Mouse (Mus musculus) heart, embryonic 14.5 days (tissue): ENCODE results near the gene Nfya. TPM values are rescaled to one million over a fixed set of nuclear protein-coding genes. Genes with fewer than 3 reads are reported as not detected.

Source experiments
- ATAC-seq: fragments of 200-750 bp; cut with Nextera tagmentation; 2 replicates; pipeline ENCODE4 v1.8.0; 2017; ENCODE audit warnings: low read depth, moderate TSS enrichment; ENCODE audit not compliant: insufficient number of reproducible peaks, insufficient read depth, low FRiP score
- H3K27ac ChIP-seq, 2 experiments: fragments of 200-500 bp in 1 of 2; fragments of 300-500 bp in 1 of 2; sonication (generic) in 1 of 2; replicated peaks in 1 of 2; 2 replicates each; pipeline ENCODE4 v1.5.1; 2012 to 2014; ENCODE audit warnings: low read depth in 2 of 2, low read length in 2 of 2, control low read depth in 1 of 2, mild to moderate bottlenecking in 1 of 2, mixed read lengths in 1 of 2; ENCODE audit not compliant: control insufficient read depth in 1 of 2, insufficient read depth in 1 of 2
- H3K27me3 ChIP-seq: fragments of 300-500 bp; sonication (generic); 2 replicates; pipeline ENCODE4 v1.6.1; 2014; ENCODE audit warnings: mild to moderate bottlenecking, low read length, control low read depth; ENCODE audit not compliant: control insufficient read depth, insufficient read depth
- H3K36me3 ChIP-seq: fragments of 300-500 bp; sonication (generic); 2 replicates; pipeline ENCODE4 v1.6.1; 2014; ENCODE audit warnings: mild to moderate bottlenecking, control low read depth, low read length, mixed read lengths; ENCODE audit not compliant: control insufficient read depth, insufficient read depth
- H3K4me1 ChIP-seq, 2 experiments: fragments of 200-500 bp in 1 of 2; fragments of 300-500 bp in 1 of 2; sonication (generic) in 1 of 2; 2 replicates each; pipeline ENCODE4 v1.6.1; 2012 to 2014; ENCODE audit warnings: low read length in 2 of 2, control low read depth in 1 of 2, mixed read lengths in 1 of 2; ENCODE audit not compliant: control insufficient read depth in 2 of 2, insufficient read depth in 2 of 2
- H3K4me2 ChIP-seq: fragments of 300-500 bp; sonication (generic); 2 replicates; pipeline ENCODE4 v1.6.1; 2014; ENCODE audit warnings: mild to moderate bottlenecking, low read length
- H3K4me3 ChIP-seq, 2 experiments: fragments of 200-500 bp in 1 of 2; fragments of 300-500 bp in 1 of 2; sonication (generic) in 1 of 2; 2 replicates each; pipeline ENCODE4 v1.5.1; 2012 to 2014; ENCODE audit warnings: low read length in 2 of 2, mild to moderate bottlenecking in 2 of 2, control low read depth in 1 of 2, low read depth in 1 of 2, moderate library complexity in 1 of 2; ENCODE audit not compliant: control insufficient read depth in 1 of 2, insufficient read depth in 1 of 2
- H3K9ac ChIP-seq: fragments of 300-500 bp; sonication (generic); 2 replicates; pipeline ENCODE4 v1.6.1; 2014; ENCODE audit warnings: mild to moderate bottlenecking, low read length
- H3K9me3 ChIP-seq: fragments of 300-500 bp; sonication (generic); 2 replicates; pipeline ENCODE4 v1.6.1; 2016; ENCODE audit warnings: low read length, control low read depth; ENCODE audit not compliant: control insufficient read depth
- WGBS: fragments of 180-500 bp; shearing (Covaris S2); extraction: QIAGEN DNeasy Blood & Tissue Kit; methylation state at CpG from one replicate; pipeline ENCODE4 v1.1.7; 2014; 5-methylcytosine and 5-hydroxymethylcytosine counted together
- polyA plus RNA-seq: library from polyadenylated mRNA; unstranded; fragments of >200 nt; fragmentation: Nextera tagmentation; extraction: Ambion mirVana; gene quantifications from 2 replicates; pipeline ENCODE4 v1.2.1, GENCODE M21; 2014

Nfya gene
- polyA plus RNA-seq, 1 experiment from 2014 or later: 13.5 TPM

GRCm38 (mm10) chr17:48434479-48434878, 24.8 kb upstream of the Nfya start:
- 77% methylated on average over 5 of the region's 5 CpGs for WGBS
- Histone ChIP-seq H3K9ac (no peak overlapping the region), H3K4me3 (no peak overlapping the region), H3K27ac (no peak overlapping the region), H3K4me2 (no peak overlapping the region), H3K4me1 (peaks cover 44 to 51% of the 10 kb centered on the region in 2 experiments), H3K27me3 (no peaks in the 10 kb centered on the region), H3K9me3 (no peaks in the 10 kb centered on the region), H3K36me3 (peaks cover 5% of the 10 kb centered on the region; the same call in 1 of the 2 replicates)
- ATAC-seq: no peak

DNA sequence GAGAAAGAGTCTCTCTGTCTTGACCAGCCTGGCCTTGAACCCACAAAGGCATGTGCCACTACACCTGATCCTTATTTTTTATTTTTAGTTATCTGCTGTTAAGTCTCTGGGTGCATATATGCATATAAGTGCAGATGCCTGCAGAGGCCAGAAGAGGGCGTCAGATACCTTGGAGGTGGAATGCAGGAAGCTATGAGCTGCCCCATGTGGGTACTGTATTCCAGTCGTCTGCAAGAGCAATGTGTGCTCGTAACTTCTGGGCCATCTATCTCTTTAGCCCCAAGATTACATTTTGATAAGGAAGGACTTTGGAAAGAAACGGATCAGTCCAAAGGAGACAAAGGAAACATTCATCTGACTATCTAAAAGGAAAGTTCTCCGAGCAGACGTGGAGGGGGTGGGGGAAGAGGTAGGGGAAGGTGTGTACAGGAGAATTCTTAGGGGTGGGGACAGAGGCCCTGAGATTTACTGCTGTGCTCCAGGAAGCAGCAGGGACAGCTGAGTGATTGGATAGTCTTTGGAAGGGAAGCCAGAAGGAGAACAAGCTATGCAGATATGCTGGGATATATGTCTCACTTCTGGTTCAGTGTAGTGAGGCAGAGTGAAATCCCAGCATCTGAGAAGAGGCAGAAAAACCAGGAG, 24.1 kb upstream of the Nfya start:
- Histone ChIP-seq H3K4me1 (peaks cover 46 to 57% of the 10 kb centered on the region in 2 experiments), H3K36me3 (peaks cover 10% of the 10 kb centered on the region), H3K4me2 (no peak overlapping the region), H3K4me3 (no peak overlapping the region), H3K9ac (no peak overlapping the region), H3K27ac (peak overlapping the region in 1 of 2 experiments; percentile 94; a peak in 3 of 4 replicates), H3K27me3 (no peaks in the 10 kb centered on the region), H3K9me3 (no peaks in the 10 kb centered on the region)
- 41% methylated on average over 6 of the region's 6 CpGs for WGBS
- no peak for ATAC-seq

GRCm38 (mm10) chr17:48433006-48433655, 23.4 kb upstream of the Nfya start:
- Histone ChIP-seq H3K27me3 (no peaks in the 10 kb centered on the region), H3K27ac (peak overlapping the region; percentile 88 to 94), H3K4me1 (peaks cover 50 to 64% of the 10 kb centered on the region in 2 experiments), H3K9me3 (no peaks in the 10 kb centered on the region), H3K4me2 (peak overlapping the region; percentile 76), H3K4me3 (no peak overlapping the region; a peak in 1 of 4 replicates), H3K9ac (no peak overlapping the region; the same call in 1 of the 2 replicates), H3K36me3 (peaks cover 13% of the 10 kb centered on the region)
- no peak for ATAC-seq
- WGBS: 62% methylated on average over 20 of the region's 20 CpGs

GRCm38 (mm10) chr17:48432158-48432980, 22.7 kb upstream of the Nfya start, which contains the start of gene Apobec2:
Apobec2 (minus strand) TSS chr17:48432930.
- Histone ChIP-seq H3K4me3 (peak within 1 kb of the TSS; percentile 56), H3K27me3 (no peaks in the 10 kb centered on the region), H3K27ac (peak within 1 kb of the TSS; percentile 94 to 96), H3K9me3 (no peaks in the 10 kb centered on the region), H3K4me2 (peak within 1 kb of the TSS; percentile 76), H3K36me3 (peaks cover 16% of the 10 kb centered on the region), H3K9ac (peak within 1 kb of the TSS; percentile 79), H3K4me1 (peaks cover 46 to 66% of the 10 kb centered on the region in 2 experiments)
- ATAC-seq: peak; percentile 72
- WGBS: 11% methylated on average over 16 of the region's 16 CpGs

- Histone ChIP-seq H3K4me2 (peak overlapping the region; percentile 76), H3K36me3 (peaks cover 16% of the 10 kb centered on the region), H3K4me1 (peaks cover 45 to 66% of the 10 kb centered on the region in 2 experiments), H3K9me3 (no peaks in the 10 kb centered on the region), H3K9ac (peak overlapping the region; percentile 79), H3K27me3 (no peaks in the 10 kb centered on the region), H3K27ac (peak overlapping the region; percentile 94 to 96), H3K4me3 (peak overlapping the region; percentile 56)
- WGBS: 29% methylated on average over 5 of the region's 5 CpGs
- ATAC-seq: no peak
Measured at GRCm38 (mm10) chr17:48431054-48431453, 21.3 kb upstream of the Nfya start.

GRCm38 (mm10) chr17:48430394-48430793, 20.7 kb upstream of the Nfya start:
- Histone ChIP-seq H3K36me3 (peaks cover 16% of the 10 kb centered on the region), H3K27me3 (no peaks in the 10 kb centered on the region), H3K4me3 (peak overlapping the region; percentile 35 to 56), H3K27ac (peak overlapping the region; percentile 84 to 94; a peak in 3 of 4 replicates), H3K9me3 (no peaks in the 10 kb centered on the region), H3K9ac (peak overlapping the region; percentile 79), H3K4me2 (peak overlapping the region; percentile 76), H3K4me1 (peaks cover 45 to 66% of the 10 kb centered on the region in 2 experiments)
- 8% methylated on average over 5 of the region's 5 CpGs for WGBS
- ATAC-seq: peak; percentile 48; the same call in 1 of the 2 replicates

DNA sequence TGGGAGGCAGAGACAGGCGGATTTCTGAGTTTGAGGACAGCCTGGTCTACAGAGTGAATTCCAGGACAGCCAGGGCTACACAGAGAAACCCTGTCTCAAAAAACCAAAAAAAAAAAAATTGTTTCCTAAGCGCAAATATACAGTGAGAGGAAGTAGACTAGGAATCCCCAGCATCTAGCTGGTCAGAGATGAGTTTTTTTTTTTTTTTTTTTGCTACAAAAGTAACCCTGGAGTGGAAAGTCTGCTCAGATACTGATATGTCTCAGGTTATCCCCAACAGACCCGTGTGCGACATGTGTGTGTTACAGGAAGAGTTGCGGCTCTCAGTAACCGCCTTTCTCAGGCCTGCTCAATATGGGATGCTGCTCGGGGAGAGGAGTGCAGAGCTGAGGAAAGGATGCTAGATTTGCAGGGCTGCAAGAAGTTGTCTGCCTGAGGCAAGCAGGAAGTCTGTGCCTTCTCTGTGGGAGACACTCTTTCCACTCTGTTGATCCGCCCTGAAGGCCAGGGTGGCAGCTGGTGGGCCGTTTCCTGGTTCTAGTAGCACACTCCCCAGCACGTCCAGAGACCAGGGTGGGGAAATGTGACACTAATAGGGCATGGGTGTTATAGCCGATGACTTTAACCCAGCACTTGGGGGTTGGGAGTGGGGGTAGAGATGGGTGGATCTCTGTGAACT, 18.3 kb upstream of the Nfya start:
- Histone ChIP-seq H3K27ac (peak overlapping the region; percentile 56 to 80; a peak in 3 of 4 replicates), H3K4me1 (peaks cover 40 to 58% of the 10 kb centered on the region in 2 experiments), H3K9me3 (no peaks in the 10 kb centered on the region), H3K9ac (peak overlapping the region; percentile 54), H3K36me3 (peaks cover 38% of the 10 kb centered on the region), H3K27me3 (no peaks in the 10 kb centered on the region), H3K4me3 (no peak overlapping the region), H3K4me2 (peak overlapping the region; percentile 76)
- 50% methylated on average over 11 of the region's 11 CpGs for WGBS
- ATAC-seq: no peak
